Mouse (Mus musculus) embryonic stem cell, embryonic (primary cell): ENCODE results near the gene Trpv4.

Source experiments
- CTCF ChIA-PET, 4 experiments: fragments of 300-600 bp in 2 of 4; fragments of 350-600 bp in 2 of 4; sonication (Branson Sonifier 250); formaldehyde crosslinking; loops; one replicate each; lab custom pipeline; 2022; ENCODE audit warnings: inconsistent platforms in 2 of 4; lab: Charles Lee
- POLR2A ChIA-PET, 4 experiments: fragments of 300-600 bp in 2 of 4; fragments of 350-600 bp in 2 of 4; sonication (Branson Sonifier 250); formaldehyde crosslinking; loops; one replicate each; lab custom pipeline; 2022; ENCODE audit warnings: antibody characterized with exemption in 4 of 4, inconsistent platforms in 1 of 4; lab: Charles Lee

Trpv4 gene

GRCm38 (mm10) chr5:114658255-114658654 is at the start of gene Trpv4:
TSS of gene Trpv4 (minus strand) at chr5:114658421.
- CTCF ChIA-PET = interaction anchor here (0.6 to 3.7 kb wide), 10 partner anchors 8 to 321 kb away, joined by 3 to 14 read pairs (median 4); no protein-coding TSS in a partner anchor
- POLR2A ChIA-PET = interaction anchor here in 3 of 4 experiments (0.9 to 1.9 kb wide), 8 partner anchors 9 to 115 kb away, joined by 3 to 7 read pairs (median 3); no protein-coding TSS in a partner anchor

GRCm38 (mm10) chr5:114707265-114708068 is 49.2 kb upstream of the Trpv4 start, which contains the start of gene Tchp:
TSS of gene Tchp (plus strand) at chr5:114707760.
- CTCF ChIA-PET = interaction anchor here in 1 of 4 experiments (2.0 kb wide), 1 partner anchor 195 kb away, joined by 4 read pairs; no protein-coding TSS in a partner anchor
- POLR2A ChIA-PET = interaction anchor here in 3 of 4 experiments (0.7 to 4.7 kb wide), 4 partner anchors 8 to 603 kb away, joined by 3 to 18 read pairs (median 6); no protein-coding TSS in a partner anchor

- POLR2A ChIA-PET = interaction anchor here (0.6 to 1.9 kb wide), 10 partner anchors 8 to 260 kb away, joined by 3 to 9 read pairs (median 3); partner anchors contain the start of gene 2210016L21Rik (in 1 of the 4)
Measured at GRCm38 (mm10) chr5:114702403-114703392, 44.5 kb upstream of the Trpv4 start.

GRCm38 (mm10) chr5:114699015-114699414 is 40.8 kb upstream of the Trpv4 start:
- ChIA-PET POLR2A (interaction anchor here in 3 of 4 experiments (0.5 to 2.7 kb wide), 35 partner anchors 8 to 818 kb away, joined by 3 to 13 read pairs (median 4); partner anchors contain the start of genes Gltp (in 1 of the 3), Hnf1a (in 1 of the 3) and Tchp (in 1 of the 3)), CTCF (interaction anchor here in 1 of 4 experiments (0.5 to 1.0 kb wide), 3 partner anchors 60 to 509 kb away, joined by 3 to 8 read pairs (median 4); partner anchors contain the start of gene Unc119b)

More at GRCm38 (mm10) chr5:114702403-114703392, 44.5 kb upstream of the Trpv4 start:
- CTCF ChIA-PET = interaction anchor here (0.5 to 2.4 kb wide), 25 partner anchors 11 to 407 kb away, joined by 3 to 11 read pairs (median 4); partner anchors contain the start of genes 2210016L21Rik (in 1 of the 4), Gltp (in 1 of the 4) and Gm9936 (in 1 of the 4)

DNA sequence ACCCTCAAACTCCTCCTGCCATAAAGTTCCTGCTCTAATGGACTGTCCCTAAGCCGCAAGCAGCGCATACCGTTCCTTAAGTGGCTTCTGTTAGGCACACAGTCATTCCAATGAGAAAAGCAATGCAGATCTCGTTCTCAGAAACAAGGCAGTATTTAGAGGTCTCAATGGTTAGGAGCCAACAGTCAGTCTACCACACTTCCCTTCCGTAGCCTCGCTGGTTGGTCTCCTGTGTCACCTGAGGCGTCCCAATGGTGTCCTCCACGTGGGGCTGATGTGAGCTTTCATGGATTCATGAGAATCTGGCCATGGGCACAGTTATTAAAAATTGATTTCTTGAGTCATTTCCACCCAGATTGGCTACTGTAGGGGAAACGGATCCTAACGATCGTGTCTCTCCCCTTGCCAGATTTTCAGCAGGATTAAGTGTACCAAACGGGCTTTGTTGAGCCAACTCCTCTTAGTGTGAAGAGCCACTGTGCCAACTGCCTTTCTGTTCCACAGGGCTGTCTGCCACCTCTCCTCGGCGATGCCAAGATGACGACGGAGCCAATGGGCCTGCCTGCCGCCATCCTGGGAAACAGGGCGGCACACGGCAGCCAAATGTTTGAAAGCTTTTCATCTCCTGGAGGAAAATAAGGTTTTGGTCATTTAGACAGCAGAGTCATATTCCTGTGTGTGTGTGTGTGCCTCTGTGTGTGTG is 40.0 kb upstream of the Trpv4 start:
- CTCF ChIA-PET = no interaction called here
- POLR2A ChIA-PET = interaction anchor here in 3 of 4 experiments (0.5 to 2.7 kb wide), 24 partner anchors 7 to 306 kb away, joined by 3 to 13 read pairs (median 4); partner anchors contain the start of genes Gltp (in 1 of the 3), Hnf1a (in 1 of the 3) and Tchp (in 1 of the 3)

- POLR2A ChIA-PET = interaction anchor here in 3 of 4 experiments (0.6 to 2.7 kb wide), 34 partner anchors 8 to 767 kb away, joined by 3 to 15 read pairs (median 4); partner anchors contain the start of genes 2210016L21Rik (in 1 of the 3) and Git2 (in 1 of the 3)
Measured at GRCm38 (mm10) chr5:114696939-114697338, 38.7 kb upstream of the Trpv4 start.

DNA sequence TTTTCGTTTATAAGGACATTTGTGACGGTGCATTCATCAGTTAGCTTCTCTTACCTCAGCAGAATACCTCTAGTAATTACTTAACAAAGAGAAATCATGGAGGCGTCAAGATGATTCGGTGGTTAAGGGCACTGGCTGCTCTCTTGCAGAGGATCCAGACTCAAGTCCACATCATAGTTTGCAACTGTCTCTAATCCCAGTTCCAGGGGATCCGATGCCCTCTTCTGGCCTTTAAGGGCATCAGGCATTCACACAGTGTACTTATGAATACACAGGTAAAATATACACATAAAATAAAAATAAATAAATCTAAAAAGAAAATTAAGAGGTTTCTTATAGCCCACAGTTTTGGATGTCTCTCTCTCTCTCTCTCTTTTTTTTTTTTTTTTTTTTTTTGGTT is 37.6 kb upstream of the Trpv4 start:
- CTCF ChIA-PET = interaction anchor here in 2 of 4 experiments (0.7 to 1.6 kb wide), 6 partner anchors 28 to 164 kb away, joined by 3 to 8 read pairs (median 3); no protein-coding TSS in a partner anchor
- POLR2A ChIA-PET = interaction anchor here in 3 of 4 experiments (0.6 to 2.7 kb wide), 7 partner anchors 10 to 698 kb away, joined by 3 to 15 read pairs (median 4); no protein-coding TSS in a partner anchor

More at GRCm38 (mm10) chr5:114696939-114697338, 38.7 kb upstream of the Trpv4 start:
- CTCF ChIA-PET = interaction anchor here in 2 of 4 experiments (0.5 to 1.6 kb wide), 15 partner anchors 21 to 698 kb away, joined by 3 to 19 read pairs (median 4); partner anchors contain the start of genes 2210016L21Rik (in 1 of the 2) and Unc119b (in 1 of the 2)

GRCm38 (mm10) chr5:114690633-114691567 is 32.7 kb upstream of the Trpv4 start, which contains the start of gene Gltp:
TSS of gene Gltp (minus strand) at chr5:114690984.
- ChIA-PET POLR2A (interaction anchor here in 3 of 4 experiments (0.5 to 3.3 kb wide), 27 partner anchors 8 to 818 kb away, joined by 3 to 11 read pairs (median 4); no protein-coding TSS in a partner anchor), CTCF (interaction anchor here (0.6 to 2.2 kb wide), 24 partner anchors 9 to 251 kb away, joined by 3 to 9 read pairs (median 3); partner anchors contain the start of gene 2210016L21Rik (in 1 of the 4))

- POLR2A ChIA-PET = interaction anchor here in 3 of 4 experiments (0.5 to 3.3 kb wide), 19 partner anchors 9 to 719 kb away, joined by 3 to 11 read pairs (median 4); no protein-coding TSS in a partner anchor
Measured at GRCm38 (mm10) chr5:114689700-114690366, 31.6 kb upstream of the Trpv4 start.

GRCm38 (mm10) chr5:114688703-114689102 is 30.5 kb upstream of the Trpv4 start:
- ChIA-PET CTCF (interaction anchor here in 3 of 4 experiments (0.6 to 1.1 kb wide), 4 partner anchors 36 to 140 kb away, joined by 3 read pairs; no protein-coding TSS in a partner anchor), POLR2A (interaction anchor here in 2 of 4 experiments (0.7 to 3.3 kb wide), 6 partner anchors 8 to 19 kb away, joined by 3 to 11 read pairs (median 4); no protein-coding TSS in a partner anchor)

More at GRCm38 (mm10) chr5:114689700-114690366, 31.6 kb upstream of the Trpv4 start:
- CTCF ChIA-PET = interaction anchor here (0.5 to 2.2 kb wide), 16 partner anchors 10 to 816 kb away, joined by 3 to 8 read pairs (median 4); no protein-coding TSS in a partner anchor

DNA sequence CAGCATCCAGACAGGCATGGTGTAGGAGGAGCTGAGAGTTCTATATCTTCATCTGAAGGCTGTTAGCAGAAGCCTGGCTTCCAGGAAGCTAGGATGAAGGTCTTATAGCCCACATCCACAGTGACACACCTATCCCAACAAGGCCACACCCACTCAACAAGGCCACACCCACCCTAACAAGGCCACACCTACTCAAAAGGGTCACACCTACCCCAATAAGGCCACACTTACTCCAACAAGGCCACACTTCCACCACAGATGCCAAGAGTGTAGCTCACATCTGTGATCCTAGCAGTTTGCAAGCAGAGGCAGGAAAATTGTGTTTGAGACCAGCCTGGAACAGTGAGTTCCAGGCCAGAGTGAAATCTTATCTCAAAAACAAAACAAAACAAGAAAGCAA is 29.7 kb upstream of the Trpv4 start:
- ChIA-PET POLR2A (interaction anchor here in 2 of 4 experiments (0.7 to 1.4 kb wide), 6 partner anchors 8 to 18 kb away, joined by 3 to 11 read pairs (median 4); no protein-coding TSS in a partner anchor), CTCF (interaction anchor here in 3 of 4 experiments (0.6 to 1.1 kb wide), 3 partner anchors 48 to 136 kb away, joined by 3 to 9 read pairs (median 3); no protein-coding TSS in a partner anchor)

DNA sequence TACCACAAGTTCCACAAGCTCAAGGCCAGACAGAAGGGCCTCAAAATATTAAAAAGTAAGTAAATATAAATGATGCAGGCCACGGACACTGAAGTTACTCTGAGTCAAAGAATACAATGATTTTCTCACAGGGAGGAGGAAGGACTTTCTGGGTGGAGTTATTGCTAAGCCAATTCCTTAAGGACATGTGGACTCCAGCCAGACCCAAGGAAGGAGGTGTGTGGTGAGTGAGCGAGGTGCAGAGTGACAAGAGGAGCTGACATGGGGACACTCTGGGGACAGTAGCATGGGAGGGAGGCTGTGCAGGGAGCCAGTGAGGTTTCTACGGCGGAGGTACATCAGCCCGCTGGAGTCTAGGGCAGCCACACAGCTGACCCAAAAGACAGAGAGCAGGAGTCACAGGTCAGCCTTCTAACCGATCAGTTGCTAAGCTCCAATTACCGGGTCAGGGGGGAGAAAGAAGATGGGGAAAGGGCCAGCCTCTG is 28.5 kb upstream of the Trpv4 start:
- POLR2A ChIA-PET = interaction anchor here in 1 of 4 experiments (0.8 kb wide), 1 partner anchor 247 kb away, joined by 3 read pairs; no protein-coding TSS in a partner anchor
- CTCF ChIA-PET = interaction anchor here in 1 of 4 experiments (0.5 to 1.0 kb wide), 2 partner anchors 19 to 239 kb away, joined by 3 to 4 read pairs; no protein-coding TSS in a partner anchor

DNA sequence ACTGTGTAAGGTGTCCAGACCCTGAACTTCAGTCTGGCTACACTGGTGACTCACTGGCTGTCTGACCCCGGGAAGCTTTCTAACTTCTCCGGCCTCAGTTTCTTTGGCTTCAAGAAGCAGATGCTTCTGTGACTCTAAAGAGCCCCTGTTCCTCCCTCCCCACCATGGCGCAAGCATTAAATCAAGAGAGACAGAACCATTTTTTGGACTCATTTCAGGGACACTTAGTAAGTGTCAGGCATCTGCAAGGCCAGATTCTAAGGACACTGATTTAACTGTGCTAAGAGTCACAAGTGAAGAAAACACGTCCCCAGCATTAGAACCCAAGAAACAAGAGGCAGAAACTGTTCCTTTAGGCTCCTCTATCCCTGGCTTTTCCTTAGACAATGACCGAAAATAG is 27.8 kb upstream of the Trpv4 start:
- ChIA-PET CTCF (no interaction called here), POLR2A (no interaction called here)

- ChIA-PET POLR2A (interaction anchor here in 2 of 4 experiments (1.2 to 3.0 kb wide), 3 partner anchors 14 to 17 kb away, joined by 4 to 15 read pairs (median 8); no protein-coding TSS in a partner anchor), CTCF (interaction anchor here in 1 of 4 experiments (1.0 to 1.8 kb wide), 2 partner anchors 9 to 14 kb away, joined by 3 to 5 read pairs; partner anchors contain the start of gene Gltp)
Measured at GRCm38 (mm10) chr5:114681717-114682116, 23.5 kb upstream of the Trpv4 start.
